Mouse (Mus musculus): ENCODE measurements around the gene Tmprss4.

- TF ChIP-seq POLR2A (IDR thresholded peaks at IDR 0.05; ENCODE audit: low read depth, low read length) (no peak), CTCF (conservative IDR thresholded peaks at IDR 0.05; ENCODE audit: insufficient read depth, insufficient read length, low read depth, low read length) (no peak)
Observed at GRCm38 (mm10) chr9:45235668-45236227, 31.9 kb upstream of the Tmprss4 start.
